Mouse (Mus musculus) frontal cortex, adult 2 months (tissue): Measurements from ENCODE around the gene Pdia3. TPM values are rescaled to one million over a fixed set of nuclear protein-coding genes. Genes with fewer than 3 reads are reported as not detected.
"Not testable (repeated sequence)": the region's sequence is repeated elsewhere in the genome, so short reads cannot be mapped to it uniquely, and the experiment has no call there.

ENCODE experiments used
- DNase-seq, 2 experiments: peaks; one replicate each; pipeline ENCODE4 v3.0.0; 2022; ENCODE audit warnings: low spot score in 1 of 2; ENCODE audit errors: extremely low spot score in 1 of 2
- polyA plus RNA-seq: library from polyadenylated mRNA; depleted of rRNA; stranded (reverse); fragments of >200 nt; gene quantifications from 2 replicates; pipeline ENCODE4 v1.2.3, GENCODE M21; 2012; rRNA removed

Gene Pdia3
- 102 TPM in 2 replicates for polyA plus RNA-seq

GRCm38 (mm10) chr2:121413387-121414042, at the start of gene Pdia3, which contains the start of gene Catsper2:
Pdia3 (plus strand) TSS chr2:121413775.
Catsper2 (minus strand) TSS chr2:121413792.
- peak; percentile 89 to 95 for DNase-seq

- DNase-seq = no peak
Observed at GRCm38 (mm10) chr2:121368831-121369230, 44.7 kb upstream of the Pdia3 start.

- no peak for DNase-seq
Observed at GRCm38 (mm10) chr2:121370921-121371320, 42.7 kb upstream of the Pdia3 start.

GRCm38 (mm10) chr2:121372266-121372665, 41.3 kb upstream of the Pdia3 start:
- DNase-seq = no peak

- no peak for DNase-seq
Observed at GRCm38 (mm10) chr2:121374766-121375165, 38.8 kb upstream of the Pdia3 start.

GRCm38 (mm10) chr2:121386961-121387575, 26.5 kb upstream of the Pdia3 start, which contains the start of gene Strc:
Strc (minus strand) TSS chr2:121387168.
- DNase-seq = not testable (repeated sequence)

- peak; percentile 25 to 97 for DNase-seq
Observed at GRCm38 (mm10) chr2:121396624-121397023, 17.0 kb upstream of the Pdia3 start.

- no peak for DNase-seq
Observed at GRCm38 (mm10) chr2:121403296-121403695, 10.3 kb upstream of the Pdia3 start.

GRCm38 (mm10) chr2:121408160-121408559, 5.4 kb upstream of the Pdia3 start:
- DNase-seq = peak in 1 of 2 experiments; percentile 20

- no peak for DNase-seq
Observed at GRCm38 (mm10) chr2:121412843-121413386, 660 bp upstream of the Pdia3 start.

GRCm38 (mm10) chr2:121414139-121414685, 637 bp downstream of the Pdia3 start:
- peak in 1 of 2 experiments; percentile 44 for DNase-seq

GRCm38 (mm10) chr2:121415103-121415502, 1.5 kb downstream of the Pdia3 start:
- no peak for DNase-seq

GRCm38 (mm10) chr2:121415591-121415990, 2.0 kb downstream of the Pdia3 start:
- peak in 1 of 2 experiments; percentile 42 for DNase-seq

- DNase-seq = no peak
Observed at GRCm38 (mm10) chr2:121416356-121416755, 2.8 kb downstream of the Pdia3 start.

GRCm38 (mm10) chr2:121418476-121418875, 4.9 kb downstream of the Pdia3 start:
- no peak for DNase-seq

- DNase-seq = no peak
Observed at GRCm38 (mm10) chr2:121423166-121423565, 9.6 kb downstream of the Pdia3 start.

- no peak for DNase-seq
Observed at GRCm38 (mm10) chr2:121425890-121426289, 12.3 kb downstream of the Pdia3 start.

- no peak for DNase-seq
Observed at GRCm38 (mm10) chr2:121434854-121435253, 21.3 kb downstream of the Pdia3 start.

- DNase-seq = no peak
Observed at GRCm38 (mm10) chr2:121439746-121440145, 26.2 kb downstream of the Pdia3 start.

- no peak for DNase-seq
Observed at GRCm38 (mm10) chr2:121440834-121441605, 27.4 kb downstream of the Pdia3 start.

GRCm38 (mm10) chr2:121441800-121442199, 28.2 kb downstream of the Pdia3 start:
- DNase-seq = no peak
